Mouse (Mus musculus): ENCODE measurements around the gene Gm20773. TPM values are rescaled to one million over a fixed set of nuclear protein-coding genes. Genes with fewer than 3 reads are reported as not detected.
"Not testable (repeated sequence)": the region's sequence is repeated elsewhere in the genome, so short reads cannot be mapped to it uniquely, and the experiment has no call there.

Gm20773 gene
- total RNA-seq (2021) (not detected), polyA plus RNA-seq (2012; rRNA removed) (not detected in 2 replicates)
- long read RNA-seq: 0 reads

DNA sequence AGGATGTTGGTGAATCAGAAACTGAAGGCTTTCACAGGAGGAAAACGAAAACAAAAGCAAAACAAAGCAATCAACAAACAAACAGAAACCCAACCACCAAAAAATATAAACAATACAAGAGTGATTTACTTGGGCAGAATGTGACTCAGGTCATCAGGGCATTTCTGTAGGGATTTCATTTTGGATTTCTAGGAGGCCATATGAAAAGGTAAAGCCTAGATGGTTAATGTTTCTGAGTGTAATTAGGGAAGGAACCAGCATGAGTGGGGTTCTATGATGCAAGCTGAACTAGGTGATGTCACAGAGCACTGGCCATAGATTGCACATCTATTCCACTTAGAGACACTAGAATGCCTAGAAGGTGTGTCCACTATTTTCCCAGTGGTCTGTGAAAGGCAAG is at the start of gene Gm20773:
Gene Gm20773 (plus strand): TSS at position 301 of the 400 bp plus-strand sequence.
- DNase-seq: not testable (repeated sequence)

DNA sequence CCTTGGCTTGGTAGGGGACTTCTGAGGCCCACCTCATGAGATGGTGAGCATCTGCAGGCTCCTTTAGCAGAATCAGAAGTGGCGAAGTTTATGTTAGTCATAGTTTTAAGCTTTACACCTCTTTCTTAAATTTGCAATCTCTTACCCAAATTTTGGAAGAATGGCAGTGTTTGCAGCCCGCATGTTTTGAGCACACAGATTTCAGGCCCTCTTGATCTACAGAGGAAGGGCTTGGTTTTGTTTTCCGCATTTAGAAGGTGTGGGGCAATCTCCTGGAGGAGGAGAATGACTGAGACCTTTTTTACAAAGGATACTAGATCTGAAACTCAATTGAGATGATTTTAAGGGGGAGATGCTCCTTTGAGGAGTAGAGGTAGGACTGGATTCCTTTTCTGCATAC is 28.3 kb upstream of the Gm20773 start, which contains the start of gene Gm21866:
Gene Gm21866 (minus strand): TSS at position 101 of the 400 bp plus-strand sequence.
- DNase-seq: not testable (repeated sequence)

Other genes with a start within 250 kb of the Gm20773 start
- not detected for gene Gm21440, start 241.6 kb upstream of the Gm20773 start, total RNA-seq (2021)
- not detected in 2 replicates for gene Gm21440, start 241.6 kb upstream of the Gm20773 start, polyA plus RNA-seq (2012; rRNA removed)
- gene Gm21454, start 241.6 kb upstream of the Gm20773 start, total RNA-seq (2021): not detected
- not detected in 2 replicates for gene Gm21454, start 241.6 kb upstream of the Gm20773 start, polyA plus RNA-seq (2012; rRNA removed)
- gene Gm21725, start 145.0 kb upstream of the Gm20773 start, total RNA-seq (2021): not detected
- not detected in 2 replicates for gene Gm21725, start 145.0 kb upstream of the Gm20773 start, polyA plus RNA-seq (2012; rRNA removed)
- gene Gm21866, start 28.4 kb upstream of the Gm20773 start, total RNA-seq (2021): not detected
- gene Gm21866, start 28.4 kb upstream of the Gm20773 start, polyA plus RNA-seq (2012; rRNA removed): not detected in 2 replicates